Mouse (Mus musculus): ENCODE measurements around the gene Arhgef28. TPM values are rescaled to one million over a fixed set of nuclear protein-coding genes. Genes with fewer than 3 reads are reported as not detected.

Gene Arhgef28
- total and polyA plus RNA-seq, 2 experiments from 2014 or later: 21.9 to 28.4 TPM

DNA sequence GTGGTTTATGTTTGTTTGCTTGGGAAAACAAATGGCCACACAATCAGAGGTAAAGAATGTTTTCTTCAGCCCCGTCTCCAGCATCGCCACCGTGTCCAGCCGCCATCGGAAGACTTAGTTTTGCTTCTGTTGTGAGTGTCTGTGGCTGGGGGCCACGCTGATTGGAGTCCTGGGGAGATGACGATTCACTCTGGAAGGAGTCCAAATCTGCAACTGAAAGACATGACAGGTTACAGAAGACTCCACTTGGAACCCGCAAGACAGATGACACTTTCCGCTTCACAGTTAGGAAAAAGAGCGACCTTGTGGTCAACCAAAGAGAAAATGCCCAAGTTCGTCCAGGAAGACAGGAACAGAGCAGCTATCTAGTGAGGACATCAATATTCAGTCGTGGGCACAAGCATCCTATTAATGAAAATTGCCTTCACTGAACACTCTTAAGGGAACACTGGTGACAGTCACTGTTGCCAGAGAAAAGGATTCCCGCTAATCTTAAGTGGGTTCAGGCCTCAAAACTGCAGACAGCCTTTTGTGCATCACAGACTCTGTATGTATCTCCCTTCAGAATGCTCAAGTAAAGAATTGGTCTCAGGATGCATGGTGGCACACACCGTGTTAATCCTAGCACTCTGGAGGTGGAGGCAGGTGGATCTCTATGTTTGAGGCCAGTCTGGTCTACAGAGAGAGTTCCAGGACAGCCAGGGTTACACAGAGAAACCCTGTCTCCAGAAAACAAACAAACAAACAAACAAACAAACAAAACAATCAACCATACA is 306.4 kb downstream of the Arhgef28 start:
- TF ChIP-seq CTCF (IDR thresholded peaks at IDR 0.05; ENCODE audit: low read depth): no peak
- no peak overlapping the region for H3K4me3 ChIP-seq (ENCODE audit: low read length)
- ATAC-seq (peak; percentile 64), DNase-seq (ENCODE audit: low spot score) (peak; percentile 60)
- WGBS: 23% methylated on average over 14 of the region's 14 CpGs
- peak overlapping the region; percentile 27; the same call in 1 of the 2 replicates for H3K4me2 ChIP-seq (ENCODE audit: low read depth, low read length)
- H3K36me3 ChIP-seq (ENCODE audit: insufficient read depth, low read length): no peaks in the 10 kb centered on the region
- no peaks in the 10 kb centered on the region for H3K27me3 ChIP-seq (ENCODE audit: insufficient read depth, low read length)
- no peaks in the 10 kb centered on the region for H3K9me3 ChIP-seq (ENCODE audit: low read length)
- H3K4me1 ChIP-seq (ENCODE audit: insufficient read depth, low read length): peaks cover 12% of the 10 kb centered on the region; the same call in 1 of the 2 replicates
- no peak overlapping the region for H3K9ac ChIP-seq (replicated peaks; ENCODE audit: low read length)
- peak overlapping the region; percentile 75 for H3K27ac ChIP-seq

DNA sequence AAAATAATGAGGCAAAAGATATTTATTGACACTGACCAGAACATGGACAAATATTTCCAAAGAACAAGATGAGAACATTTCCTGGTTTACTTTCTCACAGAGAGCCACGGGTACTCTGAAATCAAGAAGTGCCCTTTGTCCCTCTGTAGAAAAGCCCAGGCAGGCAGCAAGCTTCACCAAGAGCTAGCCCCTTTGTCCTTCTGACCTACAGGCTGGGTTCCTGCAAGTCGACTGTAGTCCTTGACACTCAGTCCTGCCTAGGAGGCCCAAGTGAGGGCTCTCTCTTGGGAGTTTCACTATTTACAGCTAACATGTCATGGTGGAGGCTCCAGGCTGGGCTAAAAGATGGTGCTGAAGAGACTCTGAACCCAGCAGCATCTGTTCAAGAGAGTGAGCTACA is 307.6 kb downstream of the Arhgef28 start:
- no peaks in the 10 kb centered on the region for H3K36me3 ChIP-seq (ENCODE audit: insufficient read depth, low read length)
- ATAC-seq: no peak
- no peak overlapping the region for H3K27ac ChIP-seq
- WGBS: 51% methylated on average over 2 of the region's 2 CpGs
- peaks cover 12% of the 10 kb centered on the region; the same call in 1 of the 2 replicates for H3K4me1 ChIP-seq (ENCODE audit: insufficient read depth, low read length)
- H3K9me3 ChIP-seq (ENCODE audit: low read length): no peaks in the 10 kb centered on the region
- H3K27me3 ChIP-seq (ENCODE audit: insufficient read depth, low read length): no peaks in the 10 kb centered on the region
- no peak for TF ChIP-seq CTCF (IDR thresholded peaks at IDR 0.05; ENCODE audit: low read depth)
- no peak overlapping the region for H3K4me3 ChIP-seq (ENCODE audit: low read length)
- H3K4me2 ChIP-seq (ENCODE audit: low read depth, low read length): no peak overlapping the region
- H3K9ac ChIP-seq (replicated peaks; ENCODE audit: low read length): no peak overlapping the region
- no peak for DNase-seq (ENCODE audit: low spot score)

DNA sequence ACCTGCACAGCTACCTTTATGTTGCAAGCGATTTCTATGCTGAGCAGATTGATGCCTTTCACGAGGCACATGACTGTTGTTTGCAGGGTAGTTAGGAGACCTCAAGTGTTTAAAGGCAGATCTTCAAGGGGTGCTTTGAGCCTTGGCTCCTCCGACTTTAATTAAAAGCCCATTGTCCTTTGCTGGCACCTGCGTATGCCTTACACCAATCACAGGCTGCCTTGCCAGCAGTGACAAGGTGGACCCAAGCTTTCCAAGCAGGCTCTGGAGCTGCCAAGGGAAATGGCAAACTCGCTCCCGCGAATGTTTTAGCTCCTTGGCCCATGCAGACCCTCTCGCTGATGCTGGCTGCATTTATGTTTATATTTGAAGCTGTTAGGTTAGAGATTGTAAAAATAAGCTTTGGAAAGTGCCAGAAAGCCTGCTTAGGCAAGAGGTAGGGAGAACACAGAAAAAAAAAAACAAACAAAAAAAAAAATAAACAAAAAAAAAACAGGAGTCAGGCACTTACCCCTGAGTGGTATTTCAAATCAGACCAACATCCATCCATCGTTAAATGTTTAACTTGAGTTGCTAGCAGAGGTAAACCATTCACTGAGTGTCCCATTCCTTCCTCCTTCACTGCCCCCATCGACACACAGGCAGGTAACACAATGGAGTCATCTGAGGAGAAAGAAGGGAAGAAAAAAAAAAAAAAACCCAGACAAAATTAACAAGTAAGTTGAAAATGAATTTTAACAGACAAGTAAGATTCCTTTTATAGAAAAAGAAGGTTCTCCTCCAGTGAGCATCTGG is 313.0 kb downstream of the Arhgef28 start:
- H3K4me1 ChIP-seq (ENCODE audit: insufficient read depth, low read length): peaks cover 12% of the 10 kb centered on the region
- no peaks in the 10 kb centered on the region for H3K36me3 ChIP-seq (ENCODE audit: insufficient read depth, low read length)
- no peaks in the 10 kb centered on the region for H3K27me3 ChIP-seq (ENCODE audit: insufficient read depth, low read length)
- ATAC-seq (peak; percentile 67), DNase-seq (ENCODE audit: low spot score) (peak; percentile 66)
- H3K4me3 ChIP-seq (ENCODE audit: low read length): no peak overlapping the region
- H3K4me2 ChIP-seq (ENCODE audit: low read depth, low read length): peak overlapping the region; percentile 27
- no peaks in the 10 kb centered on the region for H3K9me3 ChIP-seq (ENCODE audit: low read length)
- TF ChIP-seq CTCF (IDR thresholded peaks at IDR 0.05; ENCODE audit: low read depth): no peak
- no peak overlapping the region for H3K9ac ChIP-seq (replicated peaks; ENCODE audit: low read length)
- H3K27ac ChIP-seq: peak overlapping the region; percentile 58
- 17% methylated on average over 10 of the region's 10 CpGs for WGBS

DNA sequence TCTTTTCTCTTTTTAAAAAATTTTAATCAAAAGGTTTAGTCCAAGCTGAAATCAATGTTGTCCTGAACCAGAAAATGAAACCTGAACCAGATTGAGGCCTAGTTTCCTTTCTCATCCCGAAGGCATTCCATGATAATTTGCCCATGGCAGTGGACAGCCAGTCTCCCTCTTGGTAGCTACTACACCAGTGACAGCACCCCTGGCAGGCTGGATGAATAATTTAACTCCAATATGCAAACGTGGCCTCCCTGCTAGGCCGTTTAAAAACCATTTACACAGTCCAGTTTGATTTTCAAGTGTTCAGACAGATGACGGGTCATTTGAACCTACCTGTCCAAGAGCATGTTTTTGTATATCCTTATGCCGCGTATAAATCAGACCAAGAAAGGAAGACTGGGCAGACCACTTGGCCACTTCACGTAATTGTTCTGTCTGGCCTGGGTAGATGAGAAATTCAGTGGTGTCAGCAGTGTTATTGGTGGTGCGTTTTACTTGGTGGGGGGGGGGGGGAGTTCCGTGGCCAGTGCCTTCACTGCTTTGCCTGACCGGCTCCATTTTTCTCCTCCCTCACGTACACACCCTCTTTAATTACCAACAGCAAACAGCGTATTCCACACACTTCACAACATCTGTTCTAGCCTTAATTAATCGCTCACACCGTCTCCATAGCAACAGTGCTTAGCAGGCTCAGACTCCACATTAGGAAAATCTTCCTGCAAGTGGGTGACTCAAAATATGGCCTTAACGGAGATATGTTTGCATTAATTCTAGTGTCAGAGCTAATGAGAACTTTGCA is 314.0 kb downstream of the Arhgef28 start:
- WGBS: 22% methylated on average over 15 of the region's 15 CpGs
- ATAC-seq (peak; percentile 79), DNase-seq (ENCODE audit: low spot score) (peak; percentile 83)
- no peak for TF ChIP-seq CTCF (IDR thresholded peaks at IDR 0.05; ENCODE audit: low read depth)
- no peaks in the 10 kb centered on the region for H3K9me3 ChIP-seq (ENCODE audit: low read length)
- H3K4me3 ChIP-seq (ENCODE audit: low read length): no peak overlapping the region
- H3K4me1 ChIP-seq (ENCODE audit: insufficient read depth, low read length): peaks cover 12% of the 10 kb centered on the region
- H3K4me2 ChIP-seq (ENCODE audit: low read depth, low read length): peak overlapping the region; percentile 27
- no peaks in the 10 kb centered on the region for H3K36me3 ChIP-seq (ENCODE audit: insufficient read depth, low read length)
- peak overlapping the region; percentile 58; the same call in 1 of the 2 replicates for H3K27ac ChIP-seq
- no peak overlapping the region for H3K9ac ChIP-seq (replicated peaks; ENCODE audit: low read length)
- H3K27me3 ChIP-seq (ENCODE audit: insufficient read depth, low read length): no peaks in the 10 kb centered on the region

DNA sequence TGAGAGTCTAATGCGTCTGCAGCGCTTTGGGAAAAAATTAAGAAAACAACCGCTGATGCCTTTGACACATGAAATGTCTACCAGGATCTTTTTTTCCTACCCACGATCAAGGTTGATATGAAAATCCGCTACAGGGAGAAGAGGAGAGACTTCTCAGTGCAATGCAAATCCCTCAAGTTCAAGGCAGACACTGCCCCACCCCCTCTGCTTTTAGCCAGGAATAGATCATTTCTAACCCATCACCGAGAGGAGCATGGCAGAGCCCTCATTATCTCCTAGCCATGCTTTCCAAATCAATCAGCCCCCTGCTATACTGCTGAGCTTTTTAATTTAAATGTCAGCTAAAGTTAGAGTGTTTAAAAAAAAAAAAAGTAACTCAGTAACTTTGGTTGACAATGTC is 318.2 kb downstream of the Arhgef28 start:
- no peak overlapping the region for H3K4me2 ChIP-seq (ENCODE audit: low read depth, low read length)
- H3K27ac ChIP-seq: no peak overlapping the region
- no peaks in the 10 kb centered on the region for H3K27me3 ChIP-seq (ENCODE audit: insufficient read depth, low read length)
- ATAC-seq (no peak), DNase-seq (ENCODE audit: low spot score) (no peak)
- no peaks in the 10 kb centered on the region for H3K9me3 ChIP-seq (ENCODE audit: low read length)
- WGBS: 50% methylated on average over 6 of the region's 6 CpGs
- H3K9ac ChIP-seq (replicated peaks; ENCODE audit: low read length): no peak overlapping the region
- H3K4me3 ChIP-seq (ENCODE audit: low read length): no peak overlapping the region
- no peak for TF ChIP-seq CTCF (IDR thresholded peaks at IDR 0.05; ENCODE audit: low read depth)
- no peaks in the 10 kb centered on the region for H3K36me3 ChIP-seq (ENCODE audit: insufficient read depth, low read length)
- peaks cover 11% of the 10 kb centered on the region for H3K4me1 ChIP-seq (ENCODE audit: insufficient read depth, low read length)

DNA sequence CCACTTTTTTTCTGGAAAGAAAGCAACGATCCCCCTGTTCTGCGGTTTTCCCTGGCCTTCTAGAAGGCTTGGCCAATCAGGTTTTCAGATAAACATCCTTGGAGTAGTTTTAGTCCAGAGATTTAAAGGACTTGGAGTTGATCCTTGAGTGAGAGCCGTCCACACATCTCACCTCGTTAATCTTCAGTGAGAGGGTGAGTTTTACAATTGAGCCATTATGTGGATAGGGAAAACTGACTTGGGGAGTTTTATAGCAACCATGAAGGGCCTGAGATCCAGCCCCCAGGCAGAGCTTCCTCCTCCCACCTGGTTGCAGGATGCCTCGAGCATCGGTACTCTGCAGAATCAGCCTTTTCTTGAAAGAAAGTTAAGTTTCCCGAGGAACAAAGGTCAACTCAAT is 318.7 kb downstream of the Arhgef28 start:
- Histone ChIP-seq H3K4me1 (ENCODE audit: insufficient read depth, low read length) (peaks cover 6% of the 10 kb centered on the region), H3K9me3 (ENCODE audit: low read length) (no peaks in the 10 kb centered on the region), H3K27me3 (ENCODE audit: insufficient read depth, low read length) (no peaks in the 10 kb centered on the region), H3K36me3 (ENCODE audit: insufficient read depth, low read length) (no peaks in the 10 kb centered on the region), H3K27ac (no peak overlapping the region), H3K4me3 (ENCODE audit: low read length) (no peak overlapping the region), H3K4me2 (ENCODE audit: low read depth, low read length) (no peak overlapping the region), H3K9ac (replicated peaks; ENCODE audit: low read length) (no peak overlapping the region)
- DNase-seq (ENCODE audit: low spot score): no peak
- no peak for ATAC-seq
- WGBS: 46% methylated on average over 7 of the region's 7 CpGs
- TF ChIP-seq CTCF (IDR thresholded peaks at IDR 0.05; ENCODE audit: low read depth): no peak

All from hindbrain, postnatal 0 days (tissue).